Mouse (Mus musculus): ENCODE measurements around the gene Bckdha. TPM values are rescaled to one million over a fixed set of nuclear protein-coding genes. Genes with fewer than 3 reads are reported as not detected.

The Bckdha gene
- 44.1 and 48.7 TPM in 2 replicates for polyA plus RNA-seq (2014; fragmentation: Nextera tagmentation; extraction: Ambion mirVana)

DNA sequence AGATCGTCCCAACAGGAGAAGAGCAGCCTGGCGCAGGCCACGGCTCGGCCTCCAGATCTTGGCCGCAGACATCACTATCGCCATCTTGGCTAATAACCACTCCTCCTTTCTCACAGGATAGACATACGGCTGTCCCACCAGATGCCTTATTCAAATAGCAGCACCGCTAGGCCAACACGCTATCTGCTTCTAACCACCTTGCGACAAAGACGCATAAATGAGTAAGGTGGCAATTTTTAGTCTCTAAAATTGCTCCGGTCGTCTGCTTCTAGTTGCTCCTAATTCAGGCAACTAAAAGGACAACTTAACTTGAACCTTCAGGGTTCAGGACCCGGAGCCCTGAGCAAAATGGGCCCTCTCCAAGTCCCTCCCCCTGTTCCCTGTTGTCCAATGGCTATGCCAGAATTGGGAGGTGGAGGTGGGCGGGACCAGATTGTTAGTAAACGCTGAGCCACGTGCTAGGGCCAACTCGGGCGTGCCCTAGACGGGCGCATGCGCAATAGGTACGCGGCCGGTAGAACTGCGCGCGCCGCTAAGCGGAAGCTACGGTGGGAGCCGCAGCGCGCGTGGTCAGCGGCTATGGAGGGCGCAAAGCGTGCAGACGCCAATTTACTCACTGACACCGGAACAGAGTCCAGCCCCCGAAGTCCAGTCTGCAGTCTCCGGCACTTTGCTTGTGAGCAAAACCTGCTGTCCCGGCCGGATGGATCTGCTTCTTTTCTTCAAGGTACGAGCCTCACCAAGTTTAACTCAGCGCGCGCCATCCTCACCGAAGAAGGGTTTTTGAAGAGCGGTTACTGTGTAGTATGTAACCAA is at the start of gene Bckdha, which contains the start of gene Exosc5:
Gene Bckdha (minus strand): TSS at position 325 of the 816 bp plus-strand sequence.
Gene Exosc5 (plus strand): TSS at position 508 of the 816 bp plus-strand sequence.
- H3K9me3 ChIP-seq (ENCODE audit: control insufficient read depth, low read length), result no peaks in the 10 kb centered on the region
- H3K36me3 ChIP-seq (ENCODE audit: control insufficient read depth, insufficient read depth, low read length), result peaks cover 15% of the 10 kb centered on the region; the same call in 1 of the 2 replicates
- under 1% methylated on average over 50 of the region's 50 CpGs for WGBS
- H3K4me1 ChIP-seq (replicated peaks; ENCODE audit: control insufficient read depth, insufficient read depth, low read length), result peaks cover 8% of the 10 kb centered on the region; the same call in 1 of the 2 replicates
- DNase-seq (ENCODE audit: low spot score) (peak; percentile 96), ATAC-seq (replicated peaks; ENCODE audit: low FRiP score, low TSS enrichment, low read depth) (peak; percentile 98)
- H3K27me3 ChIP-seq (replicated peaks; ENCODE audit: control insufficient read depth, insufficient read depth, low read length), result no peaks in the 10 kb centered on the region
- peak within 1 kb of the TSS; percentile 81 for H3K4me3 ChIP-seq (ENCODE audit: low read depth, low read length)
- H3K9ac ChIP-seq (ENCODE audit: low read length), result peak within 1 kb of the TSS; percentile 74
- H3K4me2 ChIP-seq (ENCODE audit: low read length), result peak within 1 kb of the TSS; percentile 85
- peak within 1 kb of the TSS; percentile 76 for H3K27ac ChIP-seq (ENCODE audit: low read depth)

DNA sequence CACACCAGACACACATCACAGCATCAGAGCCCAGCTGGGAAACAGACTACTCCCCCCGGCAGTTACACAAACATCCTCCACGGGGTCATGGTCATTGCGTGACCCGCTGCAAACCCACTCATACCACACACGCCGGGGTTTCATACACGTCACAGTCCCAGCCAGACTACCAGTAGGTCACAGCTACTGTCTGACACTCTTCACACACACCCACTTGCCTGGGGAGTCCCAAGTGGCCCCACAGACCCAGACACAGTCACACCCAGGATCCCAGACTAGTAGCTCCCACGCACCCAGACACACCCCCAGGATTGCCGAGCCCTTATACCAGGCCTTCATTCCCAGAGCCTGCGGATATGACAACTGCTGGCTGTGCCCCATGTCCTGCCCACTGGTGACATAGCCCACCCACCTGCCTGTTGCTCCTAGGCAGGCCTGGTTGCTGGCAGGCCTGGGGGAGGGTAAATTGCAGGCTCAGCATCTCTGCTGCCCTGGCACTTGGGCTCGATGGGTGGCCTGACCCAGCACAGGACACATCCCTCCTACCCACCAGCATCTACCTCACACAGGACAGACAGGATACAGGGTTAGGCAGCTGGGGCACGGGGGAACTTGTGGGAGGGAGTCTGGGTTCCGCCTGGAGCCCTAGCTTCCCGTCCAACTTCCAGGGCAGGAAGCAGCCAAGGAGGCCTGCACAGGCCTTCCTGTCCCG is 49.0 kb upstream of the Bckdha start:
- DNase-seq (ENCODE audit: low spot score) (no peak), ATAC-seq (replicated peaks; ENCODE audit: low FRiP score, low TSS enrichment, low read depth) (no peak)
- H3K4me1 ChIP-seq (replicated peaks; ENCODE audit: control insufficient read depth, insufficient read depth, low read length), result peaks cover 52% of the 10 kb centered on the region

DNA sequence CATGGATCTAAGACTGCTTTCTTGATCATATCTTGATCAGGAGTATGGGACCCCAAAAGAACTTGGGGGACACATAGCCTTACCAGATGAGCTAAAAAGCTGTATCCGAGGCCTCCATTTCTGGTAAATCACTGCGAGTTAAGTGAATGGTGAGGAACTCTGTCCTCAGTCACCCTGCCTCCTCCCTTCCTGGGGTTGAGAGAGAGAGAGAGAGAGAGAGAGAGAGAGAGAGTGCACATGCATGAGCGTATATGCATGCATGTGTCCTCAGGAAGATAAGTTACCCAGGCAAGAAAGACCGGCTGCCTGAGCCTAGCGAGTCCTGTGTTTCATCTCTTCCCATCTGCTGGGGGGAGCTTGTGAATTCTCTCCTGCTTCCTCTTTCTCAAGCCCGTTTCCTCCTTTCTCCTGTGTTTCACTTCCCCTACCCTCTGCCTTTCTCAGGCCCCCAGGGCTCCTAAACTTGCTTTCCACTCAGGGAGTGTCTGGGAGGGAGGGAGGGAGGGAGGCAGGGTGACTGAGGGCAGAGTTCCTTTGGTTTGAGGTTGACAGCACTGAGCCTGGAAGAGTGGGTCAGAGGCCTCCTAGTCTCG is 47.9 kb upstream of the Bckdha start:
- Histone ChIP-seq H3K4me2 (ENCODE audit: low read length) (no peak overlapping the region), H3K27me3 (replicated peaks; ENCODE audit: control insufficient read depth, insufficient read depth, low read length) (no peaks in the 10 kb centered on the region), H3K9me3 (ENCODE audit: control insufficient read depth, low read length) (peaks cover 5% of the 10 kb centered on the region), H3K4me3 (ENCODE audit: low read depth, low read length) (no peak overlapping the region), H3K9ac (ENCODE audit: low read length) (no peak overlapping the region), H3K36me3 (ENCODE audit: control insufficient read depth, insufficient read depth, low read length) (no peaks in the 10 kb centered on the region), H3K4me1 (replicated peaks; ENCODE audit: control insufficient read depth, insufficient read depth, low read length) (peaks cover 45% of the 10 kb centered on the region), H3K27ac (ENCODE audit: low read depth) (peak overlapping the region; percentile 55; the same call in 1 of the 2 replicates)
- whole genome bisulfite sequencing, result 34% methylated on average over 7 of the region's 7 CpGs
- no peak for DNase-seq (ENCODE audit: low spot score)
- no peak for ATAC-seq (replicated peaks; ENCODE audit: low FRiP score, low TSS enrichment, low read depth)

More for the DNA sequence above, 49.0 kb upstream of the Bckdha start:
- Histone ChIP-seq H3K27me3 (replicated peaks; ENCODE audit: control insufficient read depth, insufficient read depth, low read length) (no peaks in the 10 kb centered on the region), H3K4me3 (ENCODE audit: low read depth, low read length) (no peak overlapping the region), H3K36me3 (ENCODE audit: control insufficient read depth, insufficient read depth, low read length) (peaks cover 8% of the 10 kb centered on the region), H3K9me3 (ENCODE audit: control insufficient read depth, low read length) (no peaks in the 10 kb centered on the region), H3K4me2 (ENCODE audit: low read length) (no peak overlapping the region), H3K9ac (ENCODE audit: low read length) (no peak overlapping the region), H3K27ac (ENCODE audit: low read depth) (peak overlapping the region; percentile 55; the same call in 1 of the 2 replicates)
- WGBS, result 26% methylated on average over 15 of the region's 15 CpGs

DNA sequence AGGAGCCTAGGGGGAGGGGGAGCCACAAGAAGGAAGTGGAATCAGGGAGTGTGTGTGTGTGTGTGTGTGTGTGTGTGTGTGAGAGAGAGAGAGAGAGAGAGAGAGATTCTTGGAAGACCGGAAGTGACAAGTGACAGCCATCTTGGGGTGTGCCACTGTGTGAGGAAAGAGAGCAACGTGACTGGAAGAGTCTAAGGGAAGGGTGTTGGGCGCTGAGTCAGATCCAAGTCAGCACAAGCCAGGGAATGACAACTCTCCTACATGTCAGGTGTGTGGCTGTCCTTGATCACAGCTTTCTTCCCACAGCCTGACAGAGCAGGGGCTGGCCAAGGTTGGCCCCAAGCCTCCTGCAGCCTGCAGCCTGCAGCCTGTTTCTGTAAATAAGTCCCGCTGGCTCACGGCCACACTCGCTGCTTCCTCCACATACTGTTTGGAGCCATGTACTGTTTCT is 47.0 kb upstream of the Bckdha start:
- WGBS, result 49% methylated on average over 6 of the region's 6 CpGs
- H3K4me3 ChIP-seq (ENCODE audit: low read depth, low read length), result no peak overlapping the region
- no peaks in the 10 kb centered on the region for H3K36me3 ChIP-seq (ENCODE audit: control insufficient read depth, insufficient read depth, low read length)
- H3K27ac ChIP-seq (ENCODE audit: low read depth), result no peak overlapping the region
- ATAC-seq (replicated peaks; ENCODE audit: low FRiP score, low TSS enrichment, low read depth) (no peak), DNase-seq (ENCODE audit: low spot score) (no peak)
- H3K27me3 ChIP-seq (replicated peaks; ENCODE audit: control insufficient read depth, insufficient read depth, low read length), result no peaks in the 10 kb centered on the region
- H3K9me3 ChIP-seq (ENCODE audit: control insufficient read depth, low read length), result peaks cover 5% of the 10 kb centered on the region
- H3K9ac ChIP-seq (ENCODE audit: low read length), result no peak overlapping the region
- no peak overlapping the region for H3K4me2 ChIP-seq (ENCODE audit: low read length)
- H3K4me1 ChIP-seq (replicated peaks; ENCODE audit: control insufficient read depth, insufficient read depth, low read length), result peaks cover 38% of the 10 kb centered on the region

DNA sequence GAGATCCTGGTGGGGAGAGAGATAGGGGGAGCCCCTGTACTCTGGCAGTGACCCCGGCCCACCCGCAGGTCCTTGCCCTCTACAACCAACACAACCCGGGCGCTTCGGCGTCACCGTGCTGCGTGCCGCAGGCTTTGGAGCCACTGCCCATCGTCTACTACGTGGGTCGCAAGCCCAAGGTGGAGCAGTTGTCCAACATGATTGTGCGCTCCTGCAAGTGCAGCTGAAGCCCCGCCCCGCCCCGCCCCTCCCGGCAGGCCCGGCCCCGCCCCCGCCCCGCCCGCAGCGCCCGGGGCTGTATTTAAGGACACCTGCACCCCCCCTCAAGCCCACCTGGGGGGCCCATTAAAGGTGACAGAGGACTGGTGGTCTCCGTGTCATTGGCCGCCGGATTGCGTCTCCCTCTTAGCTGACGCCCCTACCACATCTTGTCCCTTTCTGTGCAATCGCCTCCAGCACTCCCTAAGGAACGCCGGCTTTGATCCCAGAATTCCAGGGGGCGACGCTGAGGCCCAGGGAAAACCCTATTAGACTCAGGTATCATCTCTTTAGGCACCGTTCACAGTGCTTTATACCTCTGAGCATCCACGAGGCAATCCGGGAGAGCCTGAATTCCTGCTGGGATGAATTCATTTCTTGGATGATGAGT is 46.1 kb upstream of the Bckdha start:
- Histone ChIP-seq H3K36me3 (ENCODE audit: control insufficient read depth, insufficient read depth, low read length) (no peaks in the 10 kb centered on the region), H3K9me3 (ENCODE audit: control insufficient read depth, low read length) (peaks cover 5% of the 10 kb centered on the region), H3K27me3 (replicated peaks; ENCODE audit: control insufficient read depth, insufficient read depth, low read length) (no peaks in the 10 kb centered on the region), H3K9ac (ENCODE audit: low read length) (no peak overlapping the region), H3K4me2 (ENCODE audit: low read length) (peak overlapping the region; percentile 36), H3K4me3 (ENCODE audit: low read depth, low read length) (no peak overlapping the region), H3K27ac (ENCODE audit: low read depth) (no peak overlapping the region), H3K4me1 (replicated peaks; ENCODE audit: control insufficient read depth, insufficient read depth, low read length) (peaks cover 28% of the 10 kb centered on the region)
- DNase-seq (ENCODE audit: low spot score), result peak; percentile 64
- peak; percentile 30; the same call in 1 of the 2 replicates for ATAC-seq (replicated peaks; ENCODE audit: low FRiP score, low TSS enrichment, low read depth)
- WGBS, result 12% methylated on average over 36 of the region's 37 CpGs

DNA sequence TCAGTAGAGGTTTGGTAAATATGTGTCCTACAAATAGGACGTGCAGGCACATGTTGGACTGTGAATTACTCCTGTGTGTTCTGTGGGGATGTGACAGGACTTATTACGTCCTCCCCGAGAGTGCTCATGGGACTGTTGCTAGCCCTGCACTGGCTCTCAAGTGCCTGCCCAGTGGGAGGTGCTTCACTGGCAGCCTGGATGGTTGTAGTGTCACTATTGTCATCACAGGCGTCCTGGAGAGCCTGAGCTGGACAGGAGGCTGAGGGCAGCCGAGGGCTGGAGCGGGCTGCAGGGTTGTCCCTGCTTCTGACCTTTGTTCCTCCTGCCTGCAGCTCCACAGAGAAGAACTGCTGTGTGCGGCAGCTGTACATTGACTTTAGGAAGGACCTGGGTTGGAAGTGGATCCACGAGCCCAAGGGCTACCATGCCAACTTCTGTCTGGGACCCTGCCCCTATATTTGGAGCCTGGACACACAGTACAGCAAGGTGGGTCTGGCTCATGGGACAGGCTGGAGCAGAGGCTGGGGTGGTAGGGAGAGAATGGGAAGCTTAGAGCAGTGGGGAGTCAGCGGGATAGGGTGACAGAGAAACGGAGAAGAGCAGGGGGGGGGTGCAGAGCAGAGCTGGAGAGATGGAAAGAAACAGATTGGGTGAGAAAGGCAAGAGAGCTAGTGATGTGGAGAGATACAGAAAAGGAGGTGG is 45.2 kb upstream of the Bckdha start:
- WGBS, result 34% methylated on average over 10 of the region's 10 CpGs
- Histone ChIP-seq H3K9ac (ENCODE audit: low read length) (no peak overlapping the region), H3K9me3 (ENCODE audit: control insufficient read depth, low read length) (peaks cover 5% of the 10 kb centered on the region), H3K4me3 (ENCODE audit: low read depth, low read length) (no peak overlapping the region), H3K27ac (ENCODE audit: low read depth) (no peak overlapping the region), H3K4me1 (replicated peaks; ENCODE audit: control insufficient read depth, insufficient read depth, low read length) (peaks cover 28% of the 10 kb centered on the region), H3K36me3 (ENCODE audit: control insufficient read depth, insufficient read depth, low read length) (no peaks in the 10 kb centered on the region), H3K4me2 (ENCODE audit: low read length) (peak overlapping the region; percentile 36; the same call in 1 of the 2 replicates), H3K27me3 (replicated peaks; ENCODE audit: control insufficient read depth, insufficient read depth, low read length) (no peaks in the 10 kb centered on the region)
- ATAC-seq (replicated peaks; ENCODE audit: low FRiP score, low TSS enrichment, low read depth) (no peak), DNase-seq (ENCODE audit: low spot score) (no peak)

DNA sequence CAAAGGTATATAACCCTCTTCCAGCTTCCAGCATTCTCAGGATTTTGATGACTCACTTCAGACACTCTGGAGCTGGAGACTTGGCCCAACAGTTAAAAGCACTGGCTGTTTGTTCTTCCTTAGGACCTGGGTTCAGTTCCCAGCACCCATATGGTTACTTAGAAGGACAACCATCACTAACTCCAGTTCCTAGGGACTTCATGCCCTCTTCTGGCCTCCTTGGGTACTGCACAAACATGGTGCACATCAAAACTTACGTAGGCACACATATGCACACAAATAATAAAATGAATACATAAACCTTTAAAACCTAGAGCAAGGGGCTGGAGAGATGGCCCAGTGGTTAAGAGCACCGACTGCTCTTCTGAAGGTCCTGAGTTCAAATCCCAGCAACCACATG is 43.6 kb upstream of the Bckdha start:
- peaks cover 5% of the 10 kb centered on the region for H3K9me3 ChIP-seq (ENCODE audit: control insufficient read depth, low read length)
- WGBS, result 95% methylated on average over 2 of the region's 2 CpGs

More for the DNA sequence above, 43.6 kb upstream of the Bckdha start:
- ATAC-seq (replicated peaks; ENCODE audit: low FRiP score, low TSS enrichment, low read depth) (no peak), DNase-seq (ENCODE audit: low spot score) (no peak)
- no peak overlapping the region for H3K4me2 ChIP-seq (ENCODE audit: low read length)
- H3K9ac ChIP-seq (ENCODE audit: low read length), result no peak overlapping the region
- no peaks in the 10 kb centered on the region for H3K27me3 ChIP-seq (replicated peaks; ENCODE audit: control insufficient read depth, insufficient read depth, low read length)
- no peak overlapping the region for H3K27ac ChIP-seq (ENCODE audit: low read depth)
- no peak overlapping the region for H3K4me3 ChIP-seq (ENCODE audit: low read depth, low read length)
- peaks cover 22% of the 10 kb centered on the region for H3K4me1 ChIP-seq (replicated peaks; ENCODE audit: control insufficient read depth, insufficient read depth, low read length)
- H3K36me3 ChIP-seq (ENCODE audit: control insufficient read depth, insufficient read depth, low read length), result no peaks in the 10 kb centered on the region
